Mouse (Mus musculus) layer of hippocampus, adult 18-20 months (tissue): ENCODE data around the gene Aes. TPM values are rescaled to one million over a fixed set of nuclear protein-coding genes. Genes with fewer than 3 reads are reported as not detected.

Experiments used
- DNase-seq, 2 experiments: peaks; one replicate each; pipeline ENCODE4 v3.0.0; 2022; ENCODE audit warnings: low spot score in 2 of 2
- total RNA-seq, 2 experiments: library from RNA; stranded (reverse); gene quantifications; 2 replicates each; pipeline ENCODE4 v1.2.3; 2021

Gene Aes
- total RNA-seq, 2 experiments from 2014 or later: 765 to 778 TPM

DNA sequence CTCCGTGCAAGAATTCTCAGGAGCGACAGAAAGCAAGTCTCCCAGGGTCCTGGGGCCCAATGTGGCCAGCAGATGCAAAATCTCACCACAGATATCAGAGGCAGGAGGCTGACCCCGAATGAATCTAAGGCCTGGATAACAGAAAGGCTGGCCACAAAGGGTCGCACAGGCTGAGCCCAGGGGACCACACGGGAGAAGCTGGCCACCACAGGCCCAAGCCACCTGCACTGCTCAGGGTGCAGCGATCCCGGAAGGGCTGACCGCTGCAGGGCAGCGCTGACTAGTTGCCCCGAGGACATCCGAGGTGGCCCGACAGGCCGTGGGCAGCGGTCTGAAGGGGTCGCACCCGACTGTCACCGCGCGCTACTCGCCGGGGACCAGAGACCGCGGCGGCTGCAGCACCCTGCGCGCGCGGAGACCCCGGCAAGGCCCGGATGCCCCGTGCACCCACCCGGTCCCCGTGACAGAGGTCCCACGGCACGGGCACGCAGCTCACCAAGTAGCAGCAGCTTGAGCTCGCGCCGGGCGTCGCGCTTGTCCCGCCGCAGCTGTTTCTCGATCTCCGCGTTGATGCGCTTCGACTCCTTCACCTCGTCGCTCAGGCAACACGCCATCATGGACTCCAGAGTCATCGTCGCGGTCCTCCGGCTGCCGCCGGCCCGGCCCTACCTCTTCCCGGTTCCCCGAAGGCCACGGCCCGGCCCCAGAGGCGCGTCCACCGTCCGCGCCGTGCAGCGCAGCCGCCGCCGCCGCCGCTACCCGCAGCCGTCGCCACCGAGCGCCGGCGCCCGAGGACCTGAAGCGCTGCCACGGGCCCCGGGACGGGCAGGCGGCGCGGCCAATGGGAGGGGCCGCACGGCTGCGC is 14.8 kb upstream of the Aes start:
- no peak for DNase-seq

DNA sequence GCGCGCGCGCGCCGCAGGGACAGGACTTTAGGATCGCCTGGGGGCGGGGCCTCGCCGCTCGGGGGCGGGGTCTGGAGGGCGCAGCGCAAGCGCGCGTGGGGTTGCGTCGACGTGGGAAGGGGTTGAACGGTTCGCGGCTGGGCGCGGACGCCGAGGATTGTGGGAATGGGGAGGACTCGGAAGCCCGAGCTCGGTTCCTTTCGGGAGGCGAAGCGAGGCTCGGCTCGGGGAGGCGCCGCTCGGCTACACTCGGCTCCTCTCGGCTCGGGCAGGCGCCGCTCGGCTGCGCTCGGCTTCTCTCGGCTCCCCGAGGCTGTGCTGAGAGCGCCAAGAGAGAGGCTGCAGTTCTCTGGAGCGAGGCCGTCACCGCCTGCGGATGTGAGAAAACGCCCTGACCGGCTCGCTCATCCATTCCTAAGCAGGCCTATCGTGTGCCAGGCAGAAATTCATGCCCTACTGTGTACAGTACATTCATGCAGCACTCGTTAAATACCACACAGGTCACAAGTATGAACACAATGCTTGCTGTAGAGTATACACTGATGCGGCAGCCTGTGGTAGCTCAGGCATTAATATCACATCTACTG is 14.0 kb upstream of the Aes start, which contains the start of gene Gna11:
TSS of gene Gna11 (minus strand) at position 30 of the 587 bp plus-strand sequence.
- DNase-seq: peak; percentile 100

DNA sequence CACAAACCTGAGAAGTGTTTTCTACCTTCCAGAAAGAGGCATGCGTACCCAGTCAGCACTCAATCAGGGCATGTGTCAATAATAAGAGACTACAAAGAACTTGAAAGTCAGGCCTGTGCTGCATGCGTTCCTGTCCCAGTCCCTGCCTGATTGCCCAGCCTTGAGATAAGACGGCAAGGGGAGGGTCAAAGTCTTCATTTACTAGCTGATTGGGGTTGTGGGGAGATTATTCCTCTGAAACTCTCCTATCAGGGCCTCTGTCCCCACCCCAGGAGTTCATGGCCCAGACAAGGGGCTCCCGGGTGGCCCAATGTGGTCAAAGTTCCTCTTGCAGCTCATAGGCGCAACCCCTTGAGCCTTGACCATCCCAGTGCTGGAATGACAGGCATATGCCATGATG is 13.0 kb upstream of the Aes start:
- DNase-seq: no peak

DNA sequence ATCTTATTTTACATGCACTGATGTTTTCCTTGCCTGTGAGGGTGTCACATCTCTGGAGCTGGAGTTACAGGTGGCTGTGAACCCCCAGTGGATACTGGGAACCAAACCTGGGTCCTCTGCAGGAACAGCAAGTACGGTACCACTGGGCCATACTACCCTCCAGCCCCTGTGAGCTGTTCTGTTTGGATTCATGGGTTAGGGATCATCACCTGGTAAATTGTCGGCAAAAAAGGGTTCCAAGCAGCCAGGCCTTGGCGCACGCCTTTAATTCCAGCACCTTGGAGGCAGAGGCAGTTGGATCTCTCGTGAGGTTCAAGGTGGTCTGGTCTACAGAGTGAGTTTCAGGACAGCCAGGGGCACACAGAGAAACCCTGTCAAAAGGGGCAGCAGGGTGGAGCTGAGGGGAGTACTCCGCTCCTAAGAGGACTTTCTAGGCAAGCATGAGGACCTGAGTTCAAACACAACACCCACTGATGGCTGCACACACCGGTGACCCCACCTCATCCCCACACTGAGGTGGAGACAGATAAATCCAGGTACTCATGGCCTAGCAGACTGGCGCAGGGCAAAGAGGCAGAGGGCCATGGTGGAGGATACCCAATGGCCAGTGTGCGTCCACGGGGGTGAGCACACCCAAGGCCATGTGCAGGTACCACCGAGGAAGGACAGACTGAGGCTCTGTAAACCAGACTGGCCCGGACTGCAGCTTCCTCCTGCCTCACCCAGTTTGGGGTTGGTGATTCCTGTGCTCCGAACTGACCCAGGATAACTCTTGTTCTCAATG is 12.3 kb upstream of the Aes start:
- DNase-seq: no peak

DNA sequence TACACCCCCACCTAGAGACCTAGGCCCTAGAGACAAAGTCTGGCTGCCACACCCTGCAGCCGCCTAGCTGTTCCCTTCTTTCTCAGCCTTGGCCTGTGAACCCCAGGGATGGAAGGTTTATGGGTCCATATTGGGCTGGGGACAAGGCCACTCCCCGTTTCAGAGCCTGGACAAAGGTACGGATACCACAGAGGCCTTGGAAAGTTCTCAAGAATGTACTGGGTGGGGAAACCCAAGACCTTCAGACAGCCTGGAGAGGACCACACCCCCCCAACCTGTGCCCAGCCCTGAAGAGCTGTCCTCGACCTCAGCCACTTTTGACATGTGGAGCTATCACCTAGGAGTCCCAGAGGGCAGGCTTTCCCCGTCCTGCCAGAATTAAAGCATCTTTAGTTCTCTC is 10.3 kb upstream of the Aes start:
- no peak for DNase-seq

DNA sequence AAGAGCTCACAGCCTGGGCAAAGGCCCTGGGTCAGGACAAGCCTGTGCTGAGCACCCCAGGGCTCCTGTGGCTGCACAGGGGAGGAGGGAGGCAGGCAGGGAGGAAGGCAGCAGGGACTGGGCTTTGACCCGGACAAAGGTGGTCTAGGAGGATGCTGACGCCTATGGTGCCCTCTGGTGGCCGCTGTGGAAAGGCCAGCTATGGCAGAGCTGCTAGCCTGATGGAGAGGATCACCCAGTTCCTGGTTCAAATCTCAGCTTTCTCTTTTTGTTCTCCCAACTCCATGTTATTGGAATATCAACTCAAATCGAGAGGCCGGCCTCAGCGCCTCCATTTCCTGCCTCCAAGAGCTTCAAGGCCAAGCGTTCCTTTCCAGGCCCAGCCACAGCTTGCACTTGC is 9.0 kb upstream of the Aes start:
- DNase-seq: no peak

DNA sequence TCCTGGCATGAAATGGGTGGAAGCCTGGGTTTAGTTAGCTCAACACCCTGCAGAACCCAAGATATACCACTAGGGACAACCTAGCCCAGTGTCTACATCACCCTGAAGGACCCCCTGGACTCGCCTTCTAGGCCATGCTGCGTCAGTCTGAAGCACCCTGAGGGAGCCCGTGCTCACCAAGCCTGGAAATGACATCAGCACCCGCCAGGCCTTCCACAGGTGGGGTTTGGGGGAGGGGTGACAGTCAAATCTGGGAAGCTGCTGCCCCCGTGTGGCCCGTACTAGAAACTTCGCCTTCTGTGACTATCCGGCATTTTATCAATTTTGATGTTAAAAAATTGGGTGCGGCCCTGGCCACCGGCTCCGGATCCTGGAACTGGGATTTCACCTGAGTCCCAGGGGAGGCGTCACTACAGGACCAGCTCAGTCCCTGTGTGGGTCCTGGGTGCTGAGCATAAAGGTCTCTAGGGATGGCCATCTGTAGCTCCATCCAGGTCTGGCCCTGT is 7.6 kb upstream of the Aes start:
- DNase-seq: peak; percentile 70 to 87

DNA sequence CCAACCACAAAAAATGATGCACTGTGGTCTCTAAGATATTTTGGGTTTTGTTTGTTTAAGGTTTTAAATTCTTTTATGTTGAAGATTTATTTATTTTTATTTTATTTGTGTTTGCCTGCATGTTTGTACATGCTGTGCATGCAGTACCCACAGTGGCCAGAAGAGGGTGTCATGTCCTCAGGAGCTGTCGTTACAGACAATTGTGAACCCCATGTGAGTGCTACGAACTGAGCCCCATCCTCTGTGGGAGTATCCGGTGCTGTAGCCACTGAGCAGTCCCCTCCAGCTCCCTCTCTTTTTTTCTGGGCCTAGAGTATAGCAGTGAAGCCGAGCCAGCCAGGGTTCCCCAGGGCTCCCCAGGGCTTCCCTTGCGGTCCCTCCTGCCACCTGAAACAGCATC is 6.1 kb upstream of the Aes start:
- no peak for DNase-seq

DNA sequence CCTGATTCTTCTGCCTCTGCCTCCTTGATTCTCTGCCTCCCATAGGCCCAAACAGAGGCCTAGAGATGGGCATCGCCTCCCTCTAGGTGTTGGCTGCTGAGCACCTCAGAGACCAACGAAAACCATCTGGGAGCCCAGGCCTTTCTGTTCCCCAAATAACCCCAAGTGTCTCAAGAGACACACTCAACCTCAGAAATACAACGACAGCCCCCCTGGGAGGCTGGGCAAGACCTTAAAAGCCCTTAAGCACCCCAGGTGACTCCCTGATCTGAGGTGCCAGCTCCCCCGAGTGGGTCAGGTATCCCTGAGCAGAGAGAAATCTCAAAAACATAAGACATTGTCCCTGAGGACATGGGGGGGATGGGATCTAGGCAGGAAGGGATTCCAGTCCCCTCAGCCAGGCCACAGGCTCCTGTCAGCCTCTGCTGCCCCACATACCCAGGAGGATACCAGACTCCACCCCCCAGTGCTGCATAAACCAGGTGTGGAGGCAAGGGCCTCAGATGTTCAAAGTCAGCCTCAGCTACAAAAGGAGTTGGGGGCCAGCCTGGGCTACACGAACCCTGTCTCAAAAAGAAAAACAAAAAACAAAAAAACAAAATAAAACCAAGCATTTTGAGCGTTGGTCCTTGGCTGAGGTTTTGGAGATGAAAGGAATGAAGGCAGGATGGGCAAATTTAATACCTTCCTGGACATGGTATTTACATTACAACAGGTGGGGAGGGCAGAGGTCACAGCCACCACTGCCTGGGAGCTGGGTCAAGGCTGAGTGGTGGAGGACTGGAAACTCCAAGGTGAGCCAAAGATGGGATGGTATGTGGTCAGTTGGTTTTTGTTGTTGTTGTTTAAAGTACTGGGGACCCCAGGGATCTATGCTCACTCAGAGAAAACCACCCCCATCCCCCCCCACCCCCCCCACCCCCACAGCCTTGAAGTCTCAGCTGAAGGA is 5.2 kb upstream of the Aes start:
- DNase-seq: no peak

DNA sequence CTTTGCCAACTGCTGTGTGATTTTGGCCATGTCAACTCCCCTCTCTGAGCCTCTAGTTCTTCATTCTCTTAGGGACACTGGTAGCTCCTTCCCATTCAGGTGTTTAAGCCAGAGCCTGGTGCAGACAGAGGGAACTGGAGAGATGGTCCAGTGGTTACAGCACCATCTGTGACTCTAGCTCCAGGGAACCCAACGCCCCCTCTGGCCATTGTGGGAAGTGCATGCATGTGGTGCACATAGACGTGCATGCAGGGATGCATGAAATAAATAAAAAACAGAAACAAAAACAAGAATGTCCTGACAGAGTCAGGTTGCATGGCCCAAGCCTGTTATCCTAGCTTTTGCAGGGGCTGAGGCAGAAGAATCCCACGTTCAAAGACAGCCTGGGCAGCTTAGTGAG is 3.0 kb upstream of the Aes start:
- no peak for DNase-seq

DNA sequence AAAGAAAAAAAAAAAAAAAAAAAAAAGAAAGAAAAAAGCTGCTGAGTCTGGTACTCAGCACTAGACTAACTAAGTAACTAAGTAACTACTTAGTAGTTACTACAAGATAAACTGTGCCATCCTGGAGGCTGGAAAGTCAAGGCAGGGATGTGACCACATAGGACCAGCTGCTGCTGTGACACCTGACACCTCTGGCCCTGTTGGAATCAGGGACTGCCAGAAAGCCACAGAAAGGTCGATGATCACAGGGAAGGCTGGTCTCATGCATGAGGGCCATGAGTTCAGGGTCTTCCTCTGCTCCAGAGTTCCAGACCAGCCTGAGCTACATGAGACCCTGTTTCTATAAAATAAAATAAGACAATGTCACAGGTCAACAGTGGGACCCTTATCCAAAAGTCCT is 1.8 kb upstream of the Aes start:
- no peak for DNase-seq

DNA sequence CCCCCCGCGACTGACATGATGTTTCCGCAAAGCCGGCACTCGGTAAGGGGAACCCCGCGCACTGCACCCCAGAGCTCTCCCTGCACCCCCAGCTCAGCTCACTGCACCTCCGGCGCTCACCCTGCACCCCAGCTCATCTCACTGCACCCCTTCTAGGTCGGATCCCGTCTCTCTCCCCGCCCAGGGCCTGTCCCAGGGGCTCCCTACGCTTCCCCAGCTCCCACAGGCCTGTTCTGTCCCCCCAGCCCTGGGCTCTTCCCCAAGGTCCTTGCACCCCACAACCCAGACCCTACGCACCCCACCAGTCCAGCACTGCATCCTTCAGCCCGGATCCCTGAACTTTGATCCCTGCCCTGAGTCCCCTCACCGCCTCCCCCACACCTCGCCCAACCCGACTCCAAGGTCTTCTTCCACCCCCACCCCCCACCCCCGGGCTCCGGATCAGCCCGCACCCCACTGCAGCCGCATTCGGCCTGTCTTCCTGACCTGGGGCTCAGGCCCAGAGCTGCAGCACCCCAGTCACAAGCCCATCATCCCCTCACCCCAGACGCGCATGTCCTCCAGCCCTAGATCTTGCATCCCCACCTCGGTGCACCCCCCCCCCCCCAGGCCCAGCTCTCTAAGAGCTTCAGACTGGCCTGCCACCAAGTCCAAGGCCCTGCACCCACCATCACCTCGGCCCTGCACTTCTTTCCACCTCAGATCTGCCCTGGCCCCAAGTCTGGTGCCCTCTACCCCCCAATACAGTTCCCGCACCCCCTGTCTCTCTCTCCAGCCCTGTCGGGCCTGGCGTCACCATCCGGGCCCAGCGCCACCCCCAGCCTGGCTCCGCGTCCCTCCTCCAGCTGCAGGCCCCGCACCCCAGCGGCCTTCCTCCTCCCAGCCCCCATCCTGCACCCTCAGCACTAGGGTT is 595 bp downstream of the Aes start:
- DNase-seq: peak; percentile 63 to 75

DNA sequence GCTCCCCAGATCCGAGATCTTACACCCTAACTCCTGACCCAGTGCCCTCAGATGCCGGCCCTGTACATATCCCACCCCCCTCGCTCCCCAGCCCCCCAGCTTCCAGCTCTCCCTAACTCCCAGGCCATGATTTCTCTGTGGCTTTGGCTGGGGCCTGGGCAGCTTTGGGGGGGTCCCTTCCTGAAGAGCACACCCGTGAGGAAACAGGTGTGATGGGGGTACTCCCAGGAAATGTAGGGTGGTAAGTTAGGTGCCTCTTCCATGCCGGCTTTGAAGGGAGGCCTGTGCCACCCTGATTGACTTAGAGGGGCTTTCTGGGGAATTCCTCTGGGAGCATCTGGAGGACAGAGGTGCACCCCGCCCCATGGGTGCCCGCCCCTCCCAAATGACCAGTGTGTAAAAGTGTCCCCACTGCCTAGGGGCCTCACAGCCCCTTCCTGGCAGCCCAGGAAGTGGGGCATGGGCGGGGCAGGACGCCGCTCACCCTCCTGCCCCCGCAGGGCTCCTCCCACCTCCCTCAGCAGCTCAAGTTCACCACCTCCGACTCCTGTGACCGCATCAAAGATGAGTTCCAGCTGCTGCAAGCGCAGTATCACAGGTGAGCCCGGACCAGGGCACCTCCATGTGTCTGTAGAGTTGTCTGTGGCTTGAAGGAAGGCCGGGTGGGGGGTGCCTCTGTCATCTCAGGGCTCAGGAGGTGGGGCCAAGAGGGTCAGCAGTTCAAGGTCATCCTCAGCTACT is 1.6 kb downstream of the Aes start:
- DNase-seq: no peak

DNA sequence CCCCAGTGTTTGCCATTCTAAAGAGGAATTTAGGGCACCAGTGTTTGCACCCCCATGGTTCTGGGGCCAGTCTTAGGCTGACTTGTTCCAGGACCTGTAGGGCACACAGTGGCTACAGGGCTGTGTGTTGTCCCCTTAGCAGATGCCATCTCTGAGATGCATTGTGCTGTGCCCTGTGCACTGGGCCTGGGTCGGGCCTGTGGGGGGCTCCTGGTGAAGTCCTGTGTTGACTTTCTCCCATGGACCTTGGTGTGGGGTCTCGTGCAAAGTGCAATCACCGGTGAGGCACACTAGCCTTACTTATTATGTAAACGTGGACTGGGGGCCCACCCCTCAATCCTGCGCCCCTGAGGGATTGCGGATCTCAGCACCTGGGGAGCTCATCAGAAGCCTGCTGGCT is 3.1 kb downstream of the Aes start:
- no peak for DNase-seq

DNA sequence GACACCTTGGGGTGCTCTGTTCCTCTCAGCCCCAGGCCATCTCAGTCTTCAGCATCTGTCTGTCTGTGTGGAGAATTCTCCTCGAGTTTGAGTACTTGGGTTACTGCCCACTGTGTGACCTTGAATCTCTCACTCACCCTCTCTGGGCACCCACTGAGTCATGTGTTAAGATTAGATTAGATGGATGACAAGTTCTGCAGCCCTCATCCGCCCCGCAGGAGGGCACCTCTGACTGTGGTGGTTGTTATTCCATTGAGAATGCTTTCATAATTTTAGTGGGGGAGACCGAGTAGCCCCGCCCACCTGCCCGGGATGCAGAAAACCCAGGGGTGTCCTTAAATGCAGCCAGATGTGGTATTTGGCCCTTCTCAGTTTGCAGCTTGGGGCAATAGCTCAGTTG is 4.2 kb downstream of the Aes start:
- DNase-seq: no peak

DNA sequence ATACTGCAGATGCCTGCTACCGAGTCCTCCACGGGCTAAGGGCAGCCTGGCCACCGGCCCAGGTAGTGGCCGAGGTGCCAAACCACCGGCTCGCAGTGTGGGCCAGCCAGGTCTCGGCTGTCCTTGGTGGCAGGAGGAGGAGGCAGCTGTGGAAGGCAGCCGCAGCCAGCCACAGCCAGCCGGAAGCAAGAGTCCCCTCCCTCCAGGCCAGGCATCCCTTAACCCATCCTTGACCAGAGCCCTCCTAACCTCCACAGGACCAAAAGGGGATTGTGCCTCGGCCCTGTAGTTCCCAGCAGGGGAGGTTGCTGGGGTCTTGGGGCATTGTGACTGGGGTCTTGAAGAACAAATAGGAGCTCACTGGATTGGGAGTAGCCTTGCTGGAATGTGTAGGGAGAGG is 4.9 kb downstream of the Aes start:
- no peak for DNase-seq

DNA sequence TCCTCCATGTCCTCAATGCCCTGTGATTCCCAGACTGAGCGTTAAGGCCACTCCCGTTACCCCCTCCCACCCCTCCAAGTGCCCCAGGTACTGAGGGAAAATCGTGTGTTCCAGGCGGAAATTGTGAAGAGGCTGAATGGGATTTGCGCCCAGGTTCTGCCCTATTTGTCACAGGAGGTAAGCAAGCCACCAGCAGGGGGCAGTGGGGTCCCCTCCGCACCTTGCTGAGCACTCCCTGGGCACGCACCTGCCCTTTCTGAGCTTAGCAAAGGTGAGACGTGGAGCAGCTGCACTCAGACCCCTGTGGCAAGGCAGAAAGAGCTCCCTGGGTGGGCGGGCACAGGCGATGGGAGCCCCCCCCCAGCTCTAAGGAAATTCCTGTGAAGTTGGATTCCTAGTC is 5.4 kb downstream of the Aes start:
- peak in 1 of 2 experiments; percentile 70 for DNase-seq

DNA sequence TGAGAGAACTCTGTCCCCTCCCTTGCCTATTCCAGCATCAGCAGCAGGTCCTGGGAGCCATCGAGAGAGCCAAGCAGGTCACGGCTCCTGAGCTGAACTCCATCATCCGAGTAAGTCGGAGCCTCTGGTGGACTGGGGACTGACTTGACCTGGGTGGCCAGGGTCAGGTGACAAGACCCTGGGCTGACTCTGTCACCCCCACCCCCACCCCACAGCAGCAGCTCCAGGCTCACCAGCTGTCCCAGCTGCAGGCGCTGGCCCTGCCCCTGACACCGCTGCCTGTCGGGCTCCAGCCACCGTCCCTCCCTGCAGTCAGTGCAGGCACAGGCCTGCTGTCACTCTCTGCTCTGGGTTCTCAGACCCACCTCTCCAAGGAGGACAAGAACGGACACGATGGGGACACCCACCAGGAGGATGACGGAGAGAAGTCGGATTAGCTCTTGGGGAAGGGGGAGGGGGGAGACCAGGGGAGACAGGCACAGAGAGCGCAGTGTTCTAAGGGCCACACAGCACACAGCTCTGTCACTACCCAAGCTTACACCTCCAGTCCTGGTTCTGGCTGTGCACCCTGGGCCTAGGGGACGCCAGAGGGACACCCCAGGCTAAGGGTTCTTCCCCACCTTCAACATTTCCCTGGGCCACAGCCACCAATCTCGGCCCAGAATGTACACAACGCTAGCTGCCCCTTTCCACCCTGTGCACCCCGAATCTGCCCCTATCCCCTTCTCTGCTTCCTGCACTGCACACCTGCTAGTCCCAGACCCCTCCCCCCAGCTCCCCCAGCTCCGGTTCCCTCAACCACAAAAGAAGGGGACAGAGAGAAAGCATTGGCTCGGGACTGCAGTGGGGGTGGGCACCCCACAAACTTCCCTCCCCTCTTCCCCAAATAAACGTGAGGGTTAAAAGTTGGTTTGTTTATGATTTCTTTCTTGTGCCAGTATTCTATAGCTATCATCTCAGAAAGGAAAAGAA is 6.3 kb downstream of the Aes start:
- DNase-seq: no peak
